ENCODE assay signal across 21 mouse cellular contexts in the genomic region with DNA sequence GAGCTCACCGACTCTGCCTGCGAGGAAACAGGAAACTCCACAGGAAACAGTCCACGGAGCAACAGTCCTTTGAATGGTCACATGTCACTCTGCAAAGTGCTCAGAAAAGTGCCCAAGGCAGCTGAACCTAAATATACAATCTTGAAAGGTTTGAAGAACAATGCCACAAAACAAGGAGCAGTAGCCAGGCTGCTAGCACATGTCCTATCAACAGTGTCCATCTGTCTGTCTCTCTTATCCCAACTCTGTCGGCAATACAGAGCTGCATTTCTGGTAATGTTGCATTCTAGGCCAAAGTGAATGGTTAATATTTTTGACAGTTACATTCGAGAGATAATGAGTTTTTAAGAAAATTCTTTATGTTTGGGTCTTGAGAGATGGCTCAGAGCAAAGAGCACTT.
DNase-seq lines count a peak whose midpoint lies in the region; ATAC-seq lines count a peak whose summit lies in the region.
"Had no signal": no experiment of that assay in that cellular context is flagged by ENCODE, and none has a peak within 500 bp of the region (broad histone marks: within the 10 kb centered on the region; RNA-seq: fewer than 3 reads in every experiment).

No protein-coding gene starts in this region.

- ATAC-seq in megakaryocyte-erythroid progenitor cell, adult 5-6 weeks (replicated peaks; ENCODE audit: low FRiP score, low TSS enrichment, poor library complexity, severe bottlenecking) = peak; percentile 77
- no peak for ATAC-seq in cerebellum, adult (ENCODE audit: insufficient number of reproducible peaks, low FRiP score, low TSS enrichment)
- ATAC-seq: activated CD4-positive, CD25-positive, alpha-beta regulatory T cell, adult 4 months; forebrain, embryonic 16.5 days; intestine, embryonic 16.5 days had no signal

- DNase-seq in thymus, postnatal 14 days = peak; percentile 7
- no peak for DNase-seq in thymus, postnatal 36 days
- peak; percentile 13 for DNase-seq in c-Kit-positive CD71-positive TER-119-positive erythroid progenitor cells, embryonic 14.5 days (ENCODE audit: low spot score)
- no peak for DNase-seq in spleen, adult 18-20 months
- DNase-seq: adrenal gland, adult 2 months; adrenal gland, postnatal 36 days; cerebellum, adult 11 months; cerebellum, adult 9-10 months; cerebellum, postnatal 36 days; gastrocnemius, adult 2 months; gastrocnemius, postnatal 36 days; heart, adult 2 months; heart, postnatal 4 days; kidney, adult 9 months; kidney, postnatal 10 days; right cerebral cortex, postnatal 14 days had no signal

Comparison
In these comparisons a context has a peak if more than half of its experiments do, and no peak if none do; other contexts are left out.
1. DNase-seq: peak in thymus, postnatal 14 days (single experiment) and c-Kit-positive CD71-positive TER-119-positive erythroid progenitor cells, embryonic 14.5 days (single experiment); none in thymus, postnatal 36 days (0 of 2) and spleen, adult 18-20 months (0 of 2).